Comparison of ENCODE assay signal across 15 mouse cellular contexts in the genomic region with DNA sequence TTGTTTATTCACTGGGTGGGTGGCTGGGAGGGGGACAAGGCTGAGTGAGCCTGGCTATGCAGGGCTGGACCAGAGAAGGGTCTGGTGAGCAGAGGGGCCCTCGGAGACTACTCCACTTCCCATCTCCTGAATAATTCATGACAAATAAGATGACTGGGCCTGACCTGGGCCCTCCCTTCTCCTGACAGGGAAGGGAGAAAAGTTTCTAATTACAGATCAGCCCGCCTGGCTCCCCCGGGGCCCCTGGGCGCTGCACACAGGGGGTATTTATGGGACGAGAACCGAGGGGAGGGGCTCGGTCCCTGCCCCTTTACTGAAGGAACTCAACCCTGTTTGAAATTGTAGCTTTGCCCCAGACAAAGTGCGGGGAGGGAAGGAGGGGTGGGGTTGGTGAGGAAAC. TPM values are rescaled to one million over a fixed set of nuclear protein-coding genes. Genes with fewer than 3 reads are reported as not detected.
DNase-seq lines count a peak whose midpoint lies in the region; ATAC-seq and TF ChIP-seq lines count a peak whose summit lies in the region.
"Had no signal": no experiment of that assay in that cellular context is flagged by ENCODE, and none has a peak within 500 bp of the region (broad histone marks: within the 10 kb centered on the region; RNA-seq: fewer than 3 reads in every experiment).

No protein-coding gene starts in this region.

- peak overlapping the region; percentile 23; the same call in 1 of the 2 replicates for H3K4me2 ChIP-seq in heart, embryonic 16.5 days (ENCODE audit: low read depth, low read length)
- H3K4me2 ChIP-seq in limb, embryonic 12.5 days, result peak overlapping the region; percentile 17; the same call in 1 of the 2 replicates
- H3K4me2 ChIP-seq: hindbrain, embryonic 15.5 days had no signal

- H3K4me3 ChIP-seq in heart, embryonic 16.5 days (ENCODE audit: low read length), result no peak overlapping the region
- peak overlapping the region; percentile 5; the same call in 1 of the 2 replicates for H3K4me3 ChIP-seq in E14TG2a.4 (replicated peaks; ENCODE audit: low read length)
- no peak overlapping the region for H3K4me3 ChIP-seq in limb, embryonic 12.5 days (replicated peaks)
- H3K4me3 ChIP-seq: hindbrain, embryonic 15.5 days; layer of hippocampus, adult 2 months had no signal

- no peak overlapping the region for H3K27ac ChIP-seq in heart, embryonic 16.5 days (ENCODE audit: low read length)
- no peak overlapping the region for H3K27ac ChIP-seq in limb, embryonic 12.5 days
- H3K27ac ChIP-seq: hindbrain, embryonic 15.5 days; layer of hippocampus, adult 2 months had no signal

- DNase-seq in heart, postnatal 4 days, result no peak
- peak; percentile 64 for DNase-seq in embryo, embryonic 10.5 days (ENCODE audit: low spot score)
- DNase-seq in spleen, postnatal 36 days (ENCODE audit: low spot score in 2 of 2), result no peak
- DNase-seq in left cerebral cortex, postnatal 10 days (ENCODE audit: extremely low spot score in 1 of 2, low spot score in 2 of 2), result no peak
- DNase-seq in ovary, adult 18-20 months (ENCODE audit: low spot score), result no peak
- DNase-seq: cerebellum, postnatal 25 days; liver; right cerebral cortex, postnatal 4 days; thymus, adult 18-20 months had no signal

- 0 out of 2 replicates have a peak, but pooled peaks have one; percentile 28 for ATAC-seq in heart, embryonic 16.5 days (replicated peaks; ENCODE audit: extremely low read depth, insufficient read depth, low FRiP score)
- no peak for ATAC-seq in limb, embryonic 12.5 days (ENCODE audit: insufficient number of reproducible peaks, insufficient read depth, low FRiP score, low TSS enrichment, low read depth)
- ATAC-seq: lung, postnatal 0 days had no signal

- 8% methylated on average over 8 of the region's 8 CpGs for WGBS in heart, embryonic 16.5 days
- 4% methylated on average over 8 of the region's 8 CpGs for WGBS in limb, embryonic 12.5 days

- intact Hi-C loops in left cerebral cortex, postnatal 10 days (cut with DNase I), result no loop called here

- H3K9ac ChIP-seq in heart, embryonic 16.5 days (ENCODE audit: low read length), result no peak overlapping the region
- 0 out of 2 replicates have a peak overlapping the region, but pooled peaks have one; percentile 27 for H3K9ac ChIP-seq in limb, embryonic 12.5 days (replicated peaks)
- H3K9ac ChIP-seq: hindbrain, embryonic 15.5 days had no signal

- H3K9me3 ChIP-seq in heart, embryonic 16.5 days (replicated peaks; ENCODE audit: control insufficient read depth, low read length), result no peaks in the 10 kb centered on the region
- H3K9me3 ChIP-seq in E14TG2a.4 (ENCODE audit: low read length), result no peaks in the 10 kb centered on the region
- no peaks in the 10 kb centered on the region for H3K9me3 ChIP-seq in limb, embryonic 12.5 days
- H3K9me3 ChIP-seq: hindbrain, embryonic 15.5 days had no signal

- H3K36me3 ChIP-seq in heart, embryonic 16.5 days (ENCODE audit: control insufficient read depth, insufficient read depth), result no peaks in the 10 kb centered on the region
- no peaks in the 10 kb centered on the region for H3K36me3 ChIP-seq in E14TG2a.4 (ENCODE audit: insufficient read depth, low read length)
- H3K36me3 ChIP-seq in limb, embryonic 12.5 days, result no peaks in the 10 kb centered on the region
- H3K36me3 ChIP-seq: hindbrain, embryonic 15.5 days had no signal

- H3K4me1 ChIP-seq in heart, embryonic 16.5 days (ENCODE audit: control insufficient read depth, insufficient read depth, low read length), result peaks cover 2% of the 10 kb centered on the region; the same call in 1 of the 2 replicates
- peaks cover 80% of the 10 kb centered on the region for H3K4me1 ChIP-seq in E14TG2a.4 (replicated peaks; ENCODE audit: low read depth, low read length)
- peaks cover 24% of the 10 kb centered on the region for H3K4me1 ChIP-seq in limb, embryonic 12.5 days (replicated peaks)

- no peak for TF ChIP-seq CTCF in E14TG2a.4 (conservative IDR thresholded peaks at IDR 0.05; ENCODE audit: low read length)

- H3K27me3 ChIP-seq in heart, embryonic 16.5 days (ENCODE audit: control insufficient read depth, insufficient read depth, low read length), result peaks cover 5% of the 10 kb centered on the region; the same call in 1 of the 2 replicates
- no peaks in the 10 kb centered on the region for H3K27me3 ChIP-seq in E14TG2a.4 (ENCODE audit: insufficient read depth, low read length)
- peaks cover 16% of the 10 kb centered on the region; the same call in 1 of the 2 replicates for H3K27me3 ChIP-seq in limb, embryonic 12.5 days
- H3K27me3 ChIP-seq: hindbrain, embryonic 15.5 days had no signal

RNA-seq across cellular contexts. Expression of gene Msi1, which starts 35.2 kb away (rescaled TPM):
- polyA plus RNA-seq in heart, embryonic 16.5 days (2015; fragmentation: Nextera tagmentation; extraction: Ambion mirVana), result 1.1 and 1.8 TPM in 2 replicates
- total RNA-seq in heart, postnatal 4 days (2021), result 1 to 10 TPM; 6.2 to 7.7 TPM
- polyA plus RNA-seq in limb, embryonic 12.5 days (2016; fragmentation: Nextera tagmentation; extraction: Ambion mirVana), result 29.4 and 29.5 TPM in 2 replicates
- total RNA-seq in left cerebral cortex, postnatal 10 days (2021), result 10 to 100 TPM; 54.2 to 58.0 TPM

RNA-seq across cellular contexts. Expression of gene Cox6a1, which starts 45.4 kb away (rescaled TPM):
- 1,358 and 1,596 TPM in 2 replicates for polyA plus RNA-seq in heart, embryonic 16.5 days (2015; fragmentation: Nextera tagmentation; extraction: Ambion mirVana)
- total RNA-seq in heart, postnatal 4 days (2021), result 100 to 1,000 TPM; 619 to 662 TPM
- 668 and 680 TPM in 2 replicates for polyA plus RNA-seq in limb, embryonic 12.5 days (2016; fragmentation: Nextera tagmentation; extraction: Ambion mirVana)
- total RNA-seq in left cerebral cortex, postnatal 10 days (2021), result 100 to 1,000 TPM; 685 to 725 TPM

RNA-seq across cellular contexts. Expression of gene Triap1, which starts 53.2 kb away (rescaled TPM):
- 39.2 and 40.2 TPM in 2 replicates for polyA plus RNA-seq in heart, embryonic 16.5 days (2015; fragmentation: Nextera tagmentation; extraction: Ambion mirVana)
- total RNA-seq in heart, postnatal 4 days (2021), result 10 to 100 TPM; 23.4 to 26.8 TPM
- 65.4 and 67.0 TPM in 2 replicates for polyA plus RNA-seq in limb, embryonic 12.5 days (2016; fragmentation: Nextera tagmentation; extraction: Ambion mirVana)
- 10 to 100 TPM; 30.3 to 32.8 TPM for total RNA-seq in left cerebral cortex, postnatal 10 days (2021)

RNA-seq across cellular contexts. Expression of gene Gatc, which starts 53.2 kb away (rescaled TPM):
- 22.4 and 24.6 TPM in 2 replicates for polyA plus RNA-seq in heart, embryonic 16.5 days (2015; fragmentation: Nextera tagmentation; extraction: Ambion mirVana)
- total RNA-seq in heart, postnatal 4 days (2021), result 10 to 100 TPM; 17.3 to 19.3 TPM
- polyA plus RNA-seq in limb, embryonic 12.5 days (2016; fragmentation: Nextera tagmentation; extraction: Ambion mirVana), result 27.3 and 30.6 TPM in 2 replicates
- 10 to 100 TPM; 23.8 to 25.5 TPM for total RNA-seq in left cerebral cortex, postnatal 10 days (2021)

Comparison
In these comparisons a context has a peak if more than half of its experiments do, and no peak if none do; other contexts are left out.
1. RNA of gene Msi1, which starts 35.2 kb away (total RNA-seq): 54.2 to 58.0 TPM in left cerebral cortex, postnatal 10 days; 6.2 to 7.7 TPM in heart, postnatal 4 days; every median in the first group is over 4 times any median in the second.